Mouse (Mus musculus) cerebellum, adult 9-10 months (tissue): ENCODE data around the gene Ankmy2.
"Not testable (repeated sequence)": the region's sequence is repeated elsewhere in the genome, so short reads cannot be mapped to it uniquely, and the experiment has no call there.

ENCODE experiments used
- DNase-seq: peaks from one replicate; pipeline ENCODE4 v3.0.0; 2022

The Ankmy2 gene

GRCm38 (mm10) chr12:36157638-36158308 is 859 bp downstream of the Ankmy2 start, which contains the start of gene Bzw2:
TSS of gene Bzw2 (minus strand) at chr12:36158080.
- peak; percentile 66 for DNase-seq

GRCm38 (mm10) chr12:36164126-36164791 is 7.3 kb downstream of the Ankmy2 start:
- no peak for DNase-seq

DNA sequence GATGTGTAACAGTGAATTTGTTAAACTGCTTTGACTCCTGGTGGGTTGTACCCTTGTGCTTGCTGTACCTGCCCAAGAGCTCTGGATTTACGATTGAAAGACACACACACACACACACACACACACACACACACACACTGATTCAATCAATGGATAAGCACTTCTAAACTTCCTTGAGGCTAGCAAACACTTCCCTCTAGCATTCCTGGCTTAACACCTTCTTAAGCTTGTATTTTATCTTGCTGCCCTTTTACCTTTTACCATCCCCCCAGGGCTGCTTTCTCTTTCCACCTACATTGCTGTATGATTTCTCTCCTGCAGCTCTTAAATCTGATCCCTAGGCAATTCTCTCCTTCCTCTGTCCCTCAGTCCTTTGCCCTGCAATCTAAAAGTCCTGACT is 8.4 kb downstream of the Ankmy2 start:
- DNase-seq: no peak

GRCm38 (mm10) chr12:36177227-36177626 is 20.3 kb downstream of the Ankmy2 start:
- DNase-seq: no peak

GRCm38 (mm10) chr12:36182570-36182969 is 25.7 kb downstream of the Ankmy2 start:
- no peak for DNase-seq

DNA sequence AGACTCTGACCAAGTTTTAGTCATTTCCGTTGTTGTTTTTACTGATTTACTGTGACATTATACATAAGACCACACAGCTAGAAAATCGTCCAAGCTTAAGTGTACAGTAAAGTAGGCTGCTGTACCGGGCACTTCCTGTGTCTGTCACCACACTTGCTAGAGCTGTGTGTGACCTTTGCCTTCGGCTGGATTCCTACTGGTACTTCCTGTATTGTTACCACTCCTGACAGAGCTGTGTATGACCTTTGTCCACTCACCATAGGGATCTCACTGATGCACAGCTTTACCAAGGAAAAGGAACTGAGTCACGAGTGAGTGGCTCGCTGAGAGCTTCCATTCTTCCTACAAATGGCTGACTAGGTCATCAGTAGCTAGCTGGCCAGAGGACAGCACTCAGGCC is 30.2 kb downstream of the Ankmy2 start:
- no peak for DNase-seq

DNA sequence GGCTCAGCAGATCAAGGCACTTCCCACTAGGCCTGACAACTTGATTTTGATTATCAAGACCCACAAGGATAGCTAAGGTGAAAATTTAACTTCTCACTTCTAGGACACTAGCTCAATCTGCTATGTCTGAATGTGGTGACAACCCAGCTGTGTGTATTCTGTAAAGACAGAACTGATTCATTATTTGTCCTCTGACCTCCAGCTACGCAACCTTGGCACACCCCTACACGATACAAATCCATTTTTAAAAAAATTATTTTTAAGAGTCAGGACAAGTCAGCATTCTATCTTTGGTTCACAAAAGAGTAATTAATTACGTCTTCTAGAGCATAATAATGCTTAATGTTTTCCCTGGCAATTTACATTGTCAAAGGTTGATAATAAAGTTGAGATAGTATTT is 32.7 kb downstream of the Ankmy2 start:
- no peak for DNase-seq

- no peak for DNase-seq
Measured at GRCm38 (mm10) chr12:36190343-36190742, 33.4 kb downstream of the Ankmy2 start.

GRCm38 (mm10) chr12:36194976-36195375 is 38.1 kb downstream of the Ankmy2 start:
- no peak for DNase-seq

- not testable (repeated sequence) for DNase-seq
Measured at GRCm38 (mm10) chr12:36205579-36206119, 48.7 kb downstream of the Ankmy2 start.

DNA sequence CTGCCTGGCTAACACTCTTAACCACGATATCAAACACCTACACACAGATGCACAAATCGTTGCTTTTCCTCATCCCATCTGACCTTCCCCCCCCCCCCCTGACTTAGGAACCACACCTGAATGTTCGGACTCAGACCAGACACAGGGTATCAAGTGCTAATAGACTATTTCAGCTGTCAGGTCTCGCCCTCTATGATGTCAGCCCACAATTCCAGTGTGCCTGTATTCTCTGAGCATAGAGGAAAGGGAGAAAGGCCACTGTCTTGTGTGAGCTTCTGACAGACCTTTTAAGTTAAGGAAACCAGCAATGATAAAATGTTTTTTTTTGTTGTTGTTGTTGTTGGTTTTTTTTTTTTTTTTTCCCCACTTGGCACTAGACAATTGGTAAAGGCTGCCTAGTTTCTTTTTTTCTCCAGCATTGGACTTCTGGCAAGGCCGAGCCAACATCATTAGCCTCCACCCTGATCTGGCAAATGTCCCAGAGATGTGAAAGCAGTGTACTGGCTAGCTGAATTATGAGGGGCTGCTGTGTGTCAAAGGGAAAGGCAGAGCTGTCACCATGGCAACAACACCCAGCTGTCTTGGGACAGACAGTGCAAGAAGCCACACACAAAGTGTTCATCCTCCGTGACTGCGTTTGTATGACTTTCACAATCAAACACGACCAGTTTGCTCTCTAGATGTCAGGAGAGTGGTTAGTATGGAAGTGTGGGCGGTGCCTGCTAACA is 50.3 kb downstream of the Ankmy2 start:
- DNase-seq: peak; percentile 39

DNA sequence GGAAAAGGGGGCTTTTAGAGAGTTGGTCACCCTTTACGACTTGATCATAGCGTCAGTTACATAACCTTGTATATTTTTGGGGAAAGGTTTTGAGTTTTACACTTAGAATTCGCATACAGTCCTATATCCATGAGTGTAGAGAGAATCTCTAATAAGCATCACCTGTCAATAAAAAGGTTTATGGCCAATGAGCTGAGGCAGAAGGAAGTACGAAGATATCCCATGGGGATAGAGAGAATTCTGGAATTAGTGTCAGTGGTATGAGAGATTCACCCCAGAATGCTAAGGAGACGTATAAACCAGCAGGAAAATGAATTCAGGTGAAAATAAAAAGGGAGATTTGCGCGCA is 50.9 kb downstream of the Ankmy2 start:
- no peak for DNase-seq

- DNase-seq: peak; percentile 7
Measured at GRCm38 (mm10) chr12:36208456-36208855, 51.5 kb downstream of the Ankmy2 start.

- DNase-seq: no peak
Measured at GRCm38 (mm10) chr12:36210096-36210495, 53.2 kb downstream of the Ankmy2 start.

GRCm38 (mm10) chr12:36214389-36215148 is 57.7 kb downstream of the Ankmy2 start:
- no peak for DNase-seq

GRCm38 (mm10) chr12:36215149-36215480 is 58.2 kb downstream of the Ankmy2 start:
- no peak for DNase-seq

DNA sequence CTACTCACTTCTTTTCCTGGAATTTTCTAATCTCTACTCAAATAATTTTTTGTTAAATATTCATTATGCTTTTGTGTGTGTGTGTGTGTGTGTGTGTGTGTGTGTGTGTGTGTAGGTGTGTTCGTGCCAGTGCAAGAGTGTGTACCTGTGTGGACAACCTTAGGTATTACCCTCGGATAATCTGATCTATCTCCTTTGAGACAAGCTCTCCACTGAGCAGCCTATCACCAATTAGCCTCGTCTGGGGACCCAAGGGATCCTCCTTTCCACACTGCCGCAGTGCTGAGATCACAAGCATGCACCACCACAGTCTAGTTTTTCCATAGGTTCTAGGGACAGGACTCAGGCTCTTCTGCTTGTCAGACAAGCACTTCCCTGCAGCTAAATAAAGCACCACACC is 59.3 kb downstream of the Ankmy2 start:
- no peak for DNase-seq

DNA sequence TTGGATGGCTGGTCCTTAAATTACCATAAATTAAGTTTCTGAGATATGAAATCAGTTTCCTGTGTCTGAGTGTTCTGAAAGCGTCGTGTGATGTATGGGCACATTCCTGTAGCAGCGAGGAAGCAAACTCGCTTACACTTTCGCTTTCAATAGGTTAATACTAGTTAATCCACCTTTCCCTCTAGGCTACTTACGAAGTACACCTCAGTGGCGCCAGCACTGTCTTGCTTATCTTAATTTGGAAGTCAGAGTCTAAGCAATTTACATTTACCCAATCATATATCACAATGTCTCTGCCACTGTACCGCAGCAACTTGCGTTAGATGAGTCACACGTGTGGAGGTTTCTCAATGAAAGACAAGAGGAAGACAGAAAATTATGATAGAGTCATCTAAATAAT is 60.0 kb downstream of the Ankmy2 start:
- DNase-seq: no peak

DNA sequence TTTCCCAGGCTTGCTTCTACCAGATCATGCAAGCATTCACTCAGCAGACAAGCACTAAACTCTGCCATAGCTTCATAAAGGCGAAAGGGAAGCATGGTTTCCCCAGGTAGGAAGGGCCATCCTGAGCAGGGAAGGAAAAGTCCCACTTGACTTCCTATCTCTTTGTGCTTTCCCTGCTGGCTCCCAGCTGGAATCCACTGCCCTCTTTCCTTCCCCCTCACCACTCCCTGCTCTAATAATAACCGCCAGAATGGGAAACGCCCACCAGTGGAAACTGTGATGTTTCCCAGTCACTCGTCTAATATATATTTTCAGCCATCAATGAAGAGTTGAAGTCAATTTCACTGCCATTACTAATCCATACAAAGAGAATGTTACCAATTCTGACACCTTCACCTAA is 67.5 kb downstream of the Ankmy2 start:
- DNase-seq: no peak

DNA sequence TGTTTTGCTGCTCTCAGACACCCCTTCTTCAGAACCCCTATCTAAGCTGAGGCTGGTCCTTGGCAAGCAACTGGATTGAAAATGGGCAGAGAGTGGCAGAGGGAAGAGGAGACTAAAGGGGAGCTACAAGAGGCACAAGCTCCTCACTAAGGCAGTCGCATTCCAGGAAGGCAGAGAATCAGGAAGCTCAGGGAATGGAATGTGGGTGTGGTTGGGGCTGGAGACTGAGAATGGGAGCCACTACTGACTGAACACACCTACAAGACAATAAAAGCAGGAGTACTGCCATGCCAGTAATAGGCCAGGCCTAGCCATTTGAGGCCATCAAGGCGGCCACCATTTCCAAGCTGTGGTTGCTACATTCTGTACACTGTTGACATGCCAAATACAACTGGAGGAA is 74.5 kb downstream of the Ankmy2 start:
- no peak for DNase-seq

DNA sequence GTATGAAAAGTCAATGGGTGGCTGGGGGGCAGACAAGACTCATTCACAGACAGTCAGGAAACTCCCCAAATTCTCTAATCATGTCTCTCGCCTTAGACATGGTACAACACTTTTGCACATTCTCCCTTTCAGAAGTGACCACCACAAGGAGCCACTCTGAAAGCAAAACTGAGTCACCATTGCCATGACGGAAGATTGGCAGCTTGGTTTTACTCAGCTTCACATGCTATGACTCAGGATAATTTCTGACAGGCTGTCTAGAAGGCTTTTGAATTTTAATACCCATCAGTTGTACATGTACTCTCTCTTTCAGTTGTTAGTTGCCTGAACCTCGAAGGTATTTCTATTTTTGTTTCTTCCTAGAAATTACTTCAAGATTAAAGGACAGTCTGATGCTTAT is 84.3 kb downstream of the Ankmy2 start:
- DNase-seq: no peak
